Mouse (Mus musculus): ENCODE data around the gene Ptprd.

Ptprd gene

DNA sequence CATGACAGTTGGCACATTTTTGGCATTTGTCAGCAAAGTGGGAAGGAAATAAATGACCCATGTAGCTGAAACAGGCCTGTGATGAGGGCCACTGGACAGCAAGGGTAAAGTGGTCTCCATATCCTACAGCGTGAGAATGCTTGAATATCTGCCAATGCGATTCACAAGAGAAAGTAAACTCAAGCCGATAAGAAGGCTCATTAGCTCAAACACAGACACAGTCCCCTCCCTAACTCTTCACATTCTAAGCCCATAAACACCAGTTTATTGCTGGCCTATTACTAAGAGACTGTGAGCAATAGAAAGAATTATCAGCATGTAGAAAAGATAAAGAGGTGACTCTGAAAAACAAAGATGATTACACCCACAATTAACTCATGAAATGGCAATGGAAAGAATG, 1970.6 kb downstream of the Ptprd start:
- no peak for DNase-seq (ENCODE audit: extremely low read depth, low read depth, low spot score)

DNA sequence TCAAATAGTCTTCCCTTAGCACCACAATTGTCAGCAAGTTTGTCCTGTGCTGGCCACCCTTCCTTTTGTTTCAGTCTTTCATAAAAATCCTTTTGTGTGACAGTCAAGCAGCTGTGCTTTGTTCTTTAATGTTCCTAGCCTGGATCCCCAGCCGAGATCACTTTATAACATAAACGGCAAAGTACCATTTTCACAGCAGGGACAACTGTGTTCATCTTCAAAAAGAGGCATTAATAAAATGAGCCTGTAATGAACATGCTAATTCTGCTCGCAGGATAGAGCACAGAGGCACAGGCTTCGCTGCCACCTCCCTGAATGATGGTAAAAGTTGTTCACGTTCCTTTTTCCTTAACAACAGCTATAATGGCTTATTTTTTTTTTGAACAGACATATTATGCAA, 1972.7 kb downstream of the Ptprd start:
- no peak for DNase-seq (ENCODE audit: extremely low read depth, low read depth, low spot score)

GRCm38 (mm10) chr4:76238577-76238976, 1973.2 kb downstream of the Ptprd start:
- DNase-seq (ENCODE audit: extremely low read depth, low read depth, low spot score) = no peak

- no peak for DNase-seq (ENCODE audit: extremely low read depth, low read depth, low spot score)
Observed at GRCm38 (mm10) chr4:76237827-76238226, 1973.9 kb downstream of the Ptprd start.

GRCm38 (mm10) chr4:76223720-76224119, 1988.0 kb downstream of the Ptprd start:
- DNase-seq (ENCODE audit: extremely low read depth, low read depth, low spot score) = no peak

DNA sequence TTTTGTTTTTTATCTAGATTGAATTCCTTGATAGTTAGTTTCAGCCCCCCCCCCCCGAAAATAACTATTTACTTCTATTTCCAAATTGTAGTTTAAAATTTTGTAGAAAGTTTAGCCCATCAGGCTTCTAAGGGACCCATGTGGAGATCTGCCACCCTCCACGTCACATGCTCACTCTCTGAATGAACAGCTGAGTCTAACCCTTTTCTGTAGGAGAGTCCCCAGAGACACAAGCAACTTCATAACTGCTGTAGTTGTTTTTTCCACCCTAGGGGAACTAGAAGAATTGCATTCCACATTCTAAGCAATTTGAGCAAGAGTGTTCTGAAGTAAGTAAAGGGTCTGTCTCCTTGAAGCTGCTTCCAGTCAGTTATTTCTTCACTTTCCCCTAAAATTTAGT, 1989.2 kb downstream of the Ptprd start:
- no peak for DNase-seq (ENCODE audit: extremely low read depth, low read depth, low spot score)

DNA sequence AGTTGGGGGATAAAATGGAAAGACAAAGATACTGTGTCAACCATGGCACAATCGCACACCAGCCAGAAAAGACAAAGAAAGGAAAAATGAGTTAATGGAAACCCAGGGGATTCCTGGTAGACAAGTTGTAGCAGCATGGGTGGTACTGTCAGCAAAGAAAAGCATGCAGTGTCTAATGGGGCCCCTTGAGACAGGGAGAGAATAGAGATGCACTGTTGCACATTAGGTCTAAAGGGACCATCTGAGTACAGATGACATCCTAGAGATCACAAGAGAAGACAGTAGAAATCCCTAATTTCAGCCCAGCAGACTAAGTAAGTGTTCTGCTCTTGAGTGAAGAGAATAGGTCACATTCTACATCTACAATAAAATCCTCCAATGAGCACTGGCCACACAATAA, 1993.7 kb downstream of the Ptprd start:
- no peak for DNase-seq (ENCODE audit: extremely low read depth, low read depth, low spot score)

- DNase-seq (ENCODE audit: extremely low read depth, low read depth, low spot score) = no peak
Observed at GRCm38 (mm10) chr4:76215141-76215540, 1996.6 kb downstream of the Ptprd start.

- DNase-seq (ENCODE audit: extremely low read depth, low read depth, low spot score) = no peak
Observed at GRCm38 (mm10) chr4:76199321-76199720, 2012.4 kb downstream of the Ptprd start.

- DNase-seq (ENCODE audit: extremely low read depth, low read depth, low spot score) = no peak
Observed at GRCm38 (mm10) chr4:76194762-76195161, 2017.0 kb downstream of the Ptprd start.

- no peak for DNase-seq (ENCODE audit: extremely low read depth, low read depth, low spot score)
Observed at GRCm38 (mm10) chr4:76193496-76193895, 2018.3 kb downstream of the Ptprd start.

GRCm38 (mm10) chr4:76192031-76192430, 2019.7 kb downstream of the Ptprd start:
- DNase-seq (ENCODE audit: extremely low read depth, low read depth, low spot score) = no peak

- DNase-seq (ENCODE audit: extremely low read depth, low read depth, low spot score) = no peak
Observed at GRCm38 (mm10) chr4:76190788-76191187, 2021.0 kb downstream of the Ptprd start.

DNA sequence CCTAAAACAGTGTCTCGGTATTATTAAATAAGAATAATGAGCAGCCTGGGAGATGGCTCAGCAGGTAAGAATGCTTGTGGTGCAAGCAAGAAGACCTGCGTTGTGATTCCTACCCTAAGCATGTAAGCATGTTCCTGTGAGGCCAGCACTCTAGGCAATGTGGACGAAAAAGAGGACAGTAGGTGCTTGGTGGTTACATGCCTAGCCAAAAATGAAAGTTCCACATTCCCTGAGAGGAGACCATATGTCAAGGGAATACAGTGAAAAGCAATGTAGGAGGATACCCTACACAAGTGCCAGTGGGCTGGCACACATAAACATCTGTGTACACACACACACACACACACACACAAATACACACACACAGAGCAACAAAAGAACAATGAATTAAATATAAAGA, 2028.7 kb downstream of the Ptprd start:
- no peak for DNase-seq (ENCODE audit: extremely low read depth, low read depth, low spot score)

GRCm38 (mm10) chr4:76179497-76179896, 2032.3 kb downstream of the Ptprd start:
- no peak for DNase-seq (ENCODE audit: extremely low read depth, low read depth, low spot score)

DNA sequence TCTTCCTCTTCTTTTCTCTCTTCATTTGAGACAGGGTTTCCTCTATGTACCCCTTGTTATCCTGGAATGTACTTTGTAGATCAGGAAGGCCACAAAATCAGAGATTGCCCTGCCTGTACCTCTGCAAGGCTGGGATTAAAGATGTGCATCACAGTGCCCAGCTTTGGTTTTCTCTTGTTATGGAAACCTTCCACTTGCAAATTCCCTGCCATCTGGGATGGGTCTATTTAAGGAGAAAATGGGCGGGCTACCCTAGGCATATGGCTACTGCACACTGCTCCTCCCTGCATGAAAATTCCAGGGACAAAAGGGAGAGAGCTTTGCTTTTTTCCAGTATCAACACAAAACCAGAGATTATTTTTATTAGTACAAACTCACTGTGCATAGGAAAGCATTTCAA, 2036.7 kb downstream of the Ptprd start:
- DNase-seq (ENCODE audit: extremely low read depth, low read depth, low spot score) = no peak

- DNase-seq (ENCODE audit: extremely low read depth, low read depth, low spot score) = no peak
Observed at GRCm38 (mm10) chr4:76155750-76156149, 2056.0 kb downstream of the Ptprd start.

DNA sequence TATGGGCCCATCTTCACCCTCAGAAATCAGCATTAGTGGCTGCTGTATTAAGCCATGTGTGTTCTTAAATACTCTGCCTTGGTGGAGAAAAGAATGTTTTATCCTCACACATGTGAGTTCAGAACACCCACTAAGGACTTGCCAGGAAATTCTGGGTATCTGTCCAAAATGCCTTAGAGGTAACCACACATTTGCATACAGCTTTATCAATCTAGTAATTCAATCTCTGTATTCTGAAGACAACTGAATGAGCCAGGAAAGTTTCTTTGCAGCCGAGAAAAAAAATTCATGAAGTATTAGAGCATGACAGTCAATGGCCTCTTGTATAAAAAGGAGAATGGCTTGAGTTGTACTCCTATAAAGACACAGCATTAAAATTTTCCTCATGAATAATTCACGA, 2057.6 kb downstream of the Ptprd start:
- no peak for DNase-seq (ENCODE audit: extremely low read depth, low read depth, low spot score)

GRCm38 (mm10) chr4:76144925-76145324, 2066.8 kb downstream of the Ptprd start:
- no peak for DNase-seq (ENCODE audit: extremely low read depth, low read depth, low spot score)

- no peak for DNase-seq (ENCODE audit: extremely low read depth, low read depth, low spot score)
Observed at GRCm38 (mm10) chr4:76144333-76144732, 2067.4 kb downstream of the Ptprd start.

GRCm38 (mm10) chr4:76137901-76138300, 2073.9 kb downstream of the Ptprd start:
- DNase-seq (ENCODE audit: extremely low read depth, low read depth, low spot score) = no peak

DNA sequence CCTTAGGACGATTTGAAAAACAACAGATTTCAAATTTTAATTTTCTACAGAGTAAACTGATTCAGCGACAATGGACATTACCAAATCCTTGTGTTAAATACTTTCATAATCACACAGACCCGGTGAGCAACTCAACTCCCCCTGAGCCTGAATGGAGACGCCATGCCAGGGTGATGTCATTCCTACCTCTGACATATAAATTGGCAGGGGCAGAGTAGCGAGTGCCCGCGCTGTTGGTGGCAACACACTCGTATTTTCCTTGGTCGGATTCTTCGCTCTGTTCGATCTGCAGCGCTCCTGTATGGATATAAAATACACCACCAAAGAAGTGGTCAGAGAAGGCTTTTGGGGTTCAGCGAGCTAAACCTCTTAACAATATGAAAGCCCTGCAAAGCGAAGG, 2075.1 kb downstream of the Ptprd start:
- no peak for DNase-seq (ENCODE audit: extremely low read depth, low read depth, low spot score)

- no peak for DNase-seq (ENCODE audit: extremely low read depth, low read depth, low spot score)
Observed at GRCm38 (mm10) chr4:76091845-76092244, 2119.9 kb downstream of the Ptprd start.

- no peak for DNase-seq (ENCODE audit: extremely low read depth, low read depth, low spot score)
Observed at GRCm38 (mm10) chr4:76089866-76090265, 2121.9 kb downstream of the Ptprd start.
